Mouse (Mus musculus) ES-Bruce4 (cell line): ENCODE results near the gene Tfec. TPM values are rescaled to one million over a fixed set of nuclear protein-coding genes. Genes with fewer than 3 reads are reported as not detected.

ENCODE experiments used
- H3K27ac ChIP-seq: 2 replicates; pipeline ENCODE4 v1.5.1; 2012; ENCODE audit warnings: low read length, inconsistent platforms; ENCODE audit not compliant: insufficient read depth
- H3K27me3 ChIP-seq: 2 replicates; pipeline ENCODE4 v1.6.1; 2012; ENCODE audit warnings: mild to moderate bottlenecking, low read length, inconsistent platforms; ENCODE audit not compliant: control insufficient read depth, poor library complexity, insufficient read depth, severe bottlenecking
- H3K36me3 ChIP-seq: 2 replicates; pipeline ENCODE4 v1.6.1; 2012; ENCODE audit warnings: inconsistent platforms, mild to moderate bottlenecking, low read length, moderate library complexity; ENCODE audit not compliant: control insufficient read depth, poor library complexity, insufficient read depth, severe bottlenecking
- H3K4me1 ChIP-seq: one replicate; pipeline ENCODE4 v1.8.1; 2011; ENCODE audit warnings: low read length; ENCODE audit not compliant: control insufficient read depth, insufficient read depth
- H3K4me3 ChIP-seq: 2 replicates; pipeline ENCODE4 v1.5.1; 2011; ENCODE audit warnings: low read depth, mild to moderate bottlenecking, low read length
- H3K9ac ChIP-seq: 2 replicates; pipeline ENCODE4 v1.6.1; 2012; ENCODE audit warnings: low read depth, mild to moderate bottlenecking, inconsistent platforms; ENCODE audit not compliant: poor library complexity, severe bottlenecking
- H3K9me3 ChIP-seq: replicated peaks from 2 replicates; pipeline ENCODE4 v1.6.1; 2012; ENCODE audit warnings: mild to moderate bottlenecking, low read length, inconsistent platforms; ENCODE audit not compliant: control insufficient read depth, poor library complexity, insufficient read depth, severe bottlenecking
- CTCF ChIP-seq: IDR thresholded peaks from one replicate; pipeline ENCODE4 v1.8.1; 2011; ENCODE audit warnings: low read depth, low read length
- EP300 ChIP-seq: IDR thresholded peaks from 2 replicates; pipeline ENCODE4 v1.6.1; 2011; ENCODE audit warnings: low read depth, low read length; ENCODE audit not compliant: insufficient read depth
- POLR2A ChIP-seq: IDR thresholded peaks from one replicate; pipeline ENCODE4 v1.8.1; 2011; ENCODE audit warnings: low read length; ENCODE audit not compliant: insufficient read depth
- polyA plus RNA-seq: library from polyadenylated mRNA; stranded (reverse); fragments of >200 nt; gene quantifications from 2 replicates; pipeline ENCODE4 v1.2.4, GENCODE M21; 2011; ENCODE audit warnings: low read depth; ENCODE audit not compliant: missing spikeins, insufficient read depth, insufficient read length

Tfec gene
- polyA plus RNA-seq, 1 experiment: not detected

GRCm38 (mm10) chr6:16785166-16785565 is 113.1 kb downstream of the Tfec start:
- Histone ChIP-seq H3K4me1 (no peaks in the 10 kb centered on the region), H3K4me3 (no peak overlapping the region), H3K9ac (no peak overlapping the region), H3K36me3 (no peaks in the 10 kb centered on the region), H3K27ac (no peak overlapping the region), H3K9me3 (no peaks in the 10 kb centered on the region), H3K27me3 (no peaks in the 10 kb centered on the region)
- TF ChIP-seq POLR2A (no peak), EP300 (no peak), CTCF (no peak)

Other genes starting within 250 kb of the Tfec start
- gene Tes, start 166.7 kb upstream of the Tfec start, polyA plus RNA-seq: 57.5 and 59.6 TPM in 2 replicates